Comparison of ENCODE assay signal across 8 mouse cellular contexts in genomic region chr4:136309780-136310179, GRCm38 (mm10). TPM values are rescaled to one million over a fixed set of nuclear protein-coding genes. Genes with fewer than 3 reads are reported as not detected.
DNase-seq lines count a peak whose midpoint lies in the region; ATAC-seq and TF ChIP-seq lines count a peak whose summit lies in the region.

No protein-coding gene starts in this region.

- TF ChIP-seq POLR2A in heart, adult 2 months (IDR thresholded peaks at IDR 0.05; ENCODE audit: insufficient read depth, low read depth, low read length), result no peak

- no peak for TF ChIP-seq EP300 in heart, adult 2 months (IDR thresholded peaks at IDR 0.05; ENCODE audit: insufficient read depth, low read depth, low read length)

- no peak for TF ChIP-seq CTCF in heart, adult 2 months (IDR thresholded peaks at IDR 0.05)

- peaks cover 7% of the 10 kb centered on the region for H3K79me2 ChIP-seq in heart, adult 2 months (replicated peaks; ENCODE audit: control insufficient read depth, insufficient read depth, low read length)

- peak overlapping the region; percentile 82 for H3K4me3 ChIP-seq in heart, adult 2 months

- intact Hi-C loops in gastrocnemius, postnatal 14 days (cut with DNase I; ENCODE audit: low total_unique reads), result no loop called here
- intact Hi-C loops in heart, adult 2 months (cut with DNase I), result loop anchor here (1.0 kb wide), 1 partner anchor 24 kb away; no protein-coding TSS in a partner anchor

- H3K27me3 ChIP-seq in heart, adult 2 months (ENCODE audit: control insufficient read depth, insufficient read depth, low read length), result no peaks in the 10 kb centered on the region

- peak overlapping the region; percentile 96 for H3K27ac ChIP-seq in heart, adult 2 months

- peaks cover 9% of the 10 kb centered on the region for H3K4me1 ChIP-seq in heart, adult 2 months (ENCODE audit: control insufficient read depth, insufficient read depth, low read length)

- peak overlapping the region; percentile 63; the same call in 1 of the 2 replicates for H3K9ac ChIP-seq in heart, adult 2 months (ENCODE audit: low read depth, low read length)

- peak; percentile 42 for DNase-seq in gastrocnemius, postnatal 14 days
- no peak for DNase-seq in gastrocnemius, adult 8-10 months (ENCODE audit: low spot score in 2 of 2)
- DNase-seq in c-Kit-negative CD71-positive TER-119-positive erythroid progenitor cells, embryonic 14.5 days (ENCODE audit: low read depth, low spot score), result peak; percentile 74
- peak; percentile 55 to 61 for DNase-seq in heart, adult 2 months
- peak; percentile 59 to 66 for DNase-seq in kidney, adult 8-10 months
- peak; percentile 79 for DNase-seq in lung, postnatal 10 days
- DNase-seq in ovary, postnatal 10 days (ENCODE audit: low spot score), result peak; percentile 15

- WGBS in heart, adult 2 months, result 5% methylated on average over 11 of the region's 11 CpGs

- ATAC-seq in frontal cortex, adult (ENCODE audit: low TSS enrichment), result no peak

- H3K36me3 ChIP-seq in heart, adult 2 months (ENCODE audit: control insufficient read depth, insufficient read depth, low read length), result peaks cover 6% of the 10 kb centered on the region

RNA-seq across cellular contexts. Expression of gene Hnrnpr, which starts 1.0 kb away (rescaled TPM):
- 10 to 100 TPM; 23.0 to 30.3 TPM for total RNA-seq in gastrocnemius, postnatal 14 days (2021)
- 10 to 100 TPM; 18.3 to 26.7 (median 21.0) TPM for total RNA-seq in gastrocnemius, adult 8-10 months (2022)
- total RNA-seq in heart, adult 2 months (2021), result 10 to 100 TPM; 43.9 to 44.8 TPM
- polyA plus RNA-seq in heart, adult 2 months (2012; rRNA removed), result 10.7 and 18.3 TPM in 2 replicates

RNA-seq across cellular contexts. Expression of gene Zfp46, which starts 25.3 kb away (rescaled TPM):
- total RNA-seq in gastrocnemius, postnatal 14 days (2021), result 10 to 100 TPM; 35.9 to 47.2 TPM
- 10 to 100 TPM; 21.2 to 27.1 (median 24.9) TPM for total RNA-seq in gastrocnemius, adult 8-10 months (2022)
- total RNA-seq in heart, adult 2 months (2021), result 10 to 100 TPM; 33.7 to 39.6 TPM
- polyA plus RNA-seq in heart, adult 2 months (2012; rRNA removed), result 32.1 and 49.6 TPM in 2 replicates

Comparison
In these comparisons a context has a peak if more than half of its experiments do, and no peak if none do; other contexts are left out.
1. DNase-seq: peak in gastrocnemius, postnatal 14 days (single experiment), c-Kit-negative CD71-positive TER-119-positive erythroid progenitor cells, embryonic 14.5 days (single experiment), heart, adult 2 months (2 of 2), kidney, adult 8-10 months (2 of 2), lung, postnatal 10 days (single experiment) and ovary, postnatal 10 days (single experiment); none in gastrocnemius, adult 8-10 months (0 of 2).